Mouse (Mus musculus) hematopoietic stem cell, adult 5-6 weeks (primary cell): ENCODE results near the gene Angptl6. TPM values are rescaled to one million over a fixed set of nuclear protein-coding genes. Genes with fewer than 3 reads are reported as not detected.

ENCODE experiments used
- ATAC-seq, 2 experiments: fragments of 125-278 bp in 1 of 2; replicated peaks in 1 of 2; 2 replicates each; pipeline ENCODE4 v1.8.0; 2016 to 2017; ENCODE audit warnings: inconsistent platforms in 2 of 2, mild to moderate bottlenecking in 2 of 2, moderate number of reproducible peaks in 2 of 2, low read depth in 1 of 2, moderate TSS enrichment in 1 of 2; ENCODE audit not compliant: low FRiP score in 2 of 2, poor library complexity in 2 of 2, severe bottlenecking in 2 of 2, insufficient read depth in 1 of 2, low TSS enrichment in 1 of 2
- total RNA-seq: library from RNA; stranded (forward); fragments of 172-1452, 232-1000 nt; gene quantifications from 2 replicates; pipeline ENCODE4 v1.2.3, GENCODE M21; 2017

Gene Angptl6
- total RNA-seq, result 0.79 and 0.88 TPM in 2 replicates

- no peak for ATAC-seq
These were observed at the start of gene Angptl6 for GRCm38 (mm10) chr9:20879097-20879792. Angptl6 (minus strand) TSS chr9:20879727.

- ATAC-seq, result no peak
These were observed 43.7 kb upstream of the Angptl6 start for GRCm38 (mm10) chr9:20923258-20923657.

DNA sequence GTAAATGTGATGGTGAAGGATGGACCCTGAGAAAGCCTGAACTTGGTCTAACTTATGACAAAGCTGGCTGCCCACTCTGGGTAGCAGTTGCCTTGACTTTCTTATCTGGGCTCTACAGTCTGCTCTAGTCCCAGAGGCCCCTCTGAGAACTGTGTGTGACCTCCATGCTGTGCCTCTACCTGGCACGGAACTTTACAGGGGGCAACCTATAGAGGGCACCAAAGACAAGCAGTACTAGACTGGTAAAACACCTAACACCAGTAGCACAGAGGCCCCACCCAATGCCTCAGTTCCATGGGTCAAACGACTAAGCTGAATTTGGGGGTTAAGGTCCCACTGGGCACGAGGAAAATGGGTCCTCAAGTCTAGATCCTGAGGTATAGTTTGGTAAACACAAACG is 36.6 kb upstream of the Angptl6 start:
- ATAC-seq, result peak; percentile 32 to 55; a peak in 1 of 4 replicates

GRCm38 (mm10) chr9:20909948-20910347 is 30.4 kb upstream of the Angptl6 start:
- ATAC-seq, result no peak

DNA sequence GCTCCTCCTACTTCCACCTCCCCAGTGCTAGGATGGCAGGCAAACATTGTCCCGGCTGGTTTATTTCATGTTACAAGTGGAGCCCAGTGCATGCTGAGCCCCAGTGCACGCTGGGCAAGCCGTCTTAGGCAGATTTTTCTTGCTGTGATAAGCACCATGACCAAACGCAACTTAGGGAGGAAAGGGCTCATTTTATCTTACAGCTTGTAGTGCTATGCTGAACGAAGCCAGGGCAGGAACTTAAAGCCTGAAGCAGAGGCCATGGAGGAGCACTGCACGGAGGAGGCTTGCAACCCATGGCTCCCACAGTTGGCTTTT is 22.6 kb upstream of the Angptl6 start:
- 0 out of 4 replicates have a peak, but pooled peaks of 1 of the 2 experiments have one; percentile 9 for ATAC-seq

- ATAC-seq, result peak; percentile 47 to 54
These were observed 22.1 kb upstream of the Angptl6 start for GRCm38 (mm10) chr9:20901466-20902173.

GRCm38 (mm10) chr9:20898511-20899073 is 19.1 kb upstream of the Angptl6 start, which contains the start of gene Eif3g:
Eif3g (minus strand) TSS chr9:20898623.
- ATAC-seq, result peak; percentile 69 to 81

DNA sequence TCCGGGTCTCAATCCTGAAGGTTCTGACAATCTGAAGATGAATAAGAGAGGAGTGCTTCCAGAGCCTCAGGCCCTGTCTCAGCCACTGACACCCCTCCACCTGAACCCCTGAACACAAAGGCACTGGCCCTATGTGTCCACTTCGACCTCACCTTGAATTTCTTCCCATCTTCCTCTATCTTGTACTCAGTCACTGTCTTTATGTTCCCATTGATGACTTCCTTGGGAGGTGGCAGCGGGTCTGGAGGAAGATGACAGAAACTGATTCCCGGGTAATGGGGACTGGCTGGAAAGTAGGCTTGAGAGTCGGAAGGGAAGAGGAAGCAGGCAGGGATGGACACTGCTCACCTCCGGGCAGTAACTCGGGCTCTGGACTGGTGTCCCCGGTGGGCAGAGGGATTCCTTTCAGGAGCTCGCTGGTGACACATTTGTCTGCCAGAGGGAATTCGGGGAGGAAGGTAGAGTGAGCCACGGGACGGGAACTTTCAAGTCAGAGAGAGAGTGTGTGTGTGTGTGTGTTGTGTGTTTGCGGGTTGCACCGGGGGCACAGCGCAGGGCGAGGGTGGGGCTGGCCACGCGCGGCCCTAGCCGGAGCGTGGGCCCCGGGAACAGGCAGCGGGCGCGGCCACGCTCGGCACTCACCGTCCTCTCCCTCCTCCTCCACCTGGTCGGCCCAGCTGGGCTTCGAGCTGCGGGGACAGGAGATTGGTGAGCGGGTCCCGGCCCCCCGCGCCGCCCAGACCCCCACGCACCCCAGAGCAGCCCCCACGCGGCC is 18.4 kb upstream of the Angptl6 start:
- no peak for ATAC-seq

GRCm38 (mm10) chr9:20895382-20895781 is 15.9 kb upstream of the Angptl6 start:
- no peak for ATAC-seq

GRCm38 (mm10) chr9:20894629-20895028 is 15.1 kb upstream of the Angptl6 start:
- ATAC-seq, result no peak

- ATAC-seq, result no peak
These were observed 14.2 kb upstream of the Angptl6 start for GRCm38 (mm10) chr9:20893590-20894343.

GRCm38 (mm10) chr9:20893069-20893468 is 13.5 kb upstream of the Angptl6 start:
- no peak for ATAC-seq

DNA sequence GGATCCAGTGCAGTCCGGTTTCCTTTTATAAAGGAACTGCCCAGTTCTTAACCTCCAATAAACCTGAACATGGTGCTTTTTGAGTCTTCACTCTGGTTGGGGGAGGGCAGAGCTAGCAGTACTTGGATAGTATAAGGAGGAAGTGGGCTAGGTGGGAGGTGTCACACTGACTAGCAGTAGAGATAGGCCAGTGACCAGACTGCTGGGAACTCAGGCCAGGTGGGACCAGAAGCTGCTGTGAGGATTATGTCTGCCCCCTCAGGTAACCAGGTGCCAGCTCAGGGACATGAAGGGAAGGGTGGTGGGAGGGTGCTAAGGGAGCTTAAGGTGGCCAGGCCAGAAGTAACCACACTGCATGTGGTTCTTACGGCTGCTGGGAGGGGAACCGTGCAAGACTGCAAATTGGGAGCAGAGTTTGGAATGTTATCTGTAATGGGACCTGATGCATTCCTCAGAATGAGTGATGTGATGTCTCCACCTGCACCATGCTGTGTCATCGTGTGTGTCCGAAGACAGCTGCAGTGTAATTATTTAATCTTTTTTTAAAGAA is 12.7 kb upstream of the Angptl6 start:
- ATAC-seq, result no peak

GRCm38 (mm10) chr9:20891339-20892103 is 12.0 kb upstream of the Angptl6 start:
- no peak for ATAC-seq

DNA sequence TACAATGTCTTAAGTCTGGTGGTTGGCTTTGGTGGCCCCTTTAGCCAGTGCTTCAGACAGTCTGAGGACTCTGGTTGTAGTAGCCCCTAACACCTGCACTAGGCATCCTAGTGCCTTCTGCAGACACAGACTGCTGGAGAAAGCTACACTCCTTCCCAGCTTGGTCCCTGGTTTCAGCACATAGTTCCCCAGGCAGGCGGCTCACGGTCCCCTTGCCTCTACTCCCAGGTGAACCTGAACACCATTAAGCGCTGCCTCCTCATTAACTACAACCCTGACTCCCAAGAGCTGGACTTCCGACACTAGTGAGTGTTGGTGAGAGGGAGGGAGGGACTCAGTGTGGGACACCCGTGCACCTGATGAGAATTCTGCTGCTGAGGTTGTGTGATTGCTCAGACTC is 10.9 kb upstream of the Angptl6 start:
- ATAC-seq, result no peak
